Mouse (Mus musculus): ENCODE results near the gene Tnrc18. TPM values are rescaled to one million over a fixed set of nuclear protein-coding genes. Genes with fewer than 3 reads are reported as not detected.

Gene Tnrc18
- total and polyA plus RNA-seq, 3 experiments: 0.71 to 7.7 (median 5.2) TPM

DNA sequence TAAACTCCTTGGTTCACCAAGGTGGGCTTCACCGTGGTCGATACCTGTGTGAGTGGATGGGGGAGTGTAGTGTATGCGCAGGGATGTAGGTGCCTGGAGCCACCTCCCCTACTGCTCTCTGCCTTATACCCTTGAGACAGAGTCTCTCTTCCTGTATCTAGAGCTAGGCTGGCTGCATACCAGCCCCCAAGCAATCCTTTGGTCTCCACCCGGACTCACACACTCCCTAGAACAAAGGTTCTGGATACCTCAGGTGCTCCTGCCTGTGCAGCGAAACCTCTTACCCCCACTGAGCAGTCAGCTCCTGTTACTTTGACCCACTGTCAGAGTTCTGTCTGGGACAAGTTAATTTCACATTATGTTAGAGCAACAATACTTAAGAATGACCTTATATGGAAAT lies 8.2 kb upstream of the Tnrc18 start:
- peaks cover 36% of the 10 kb centered on the region for H3K27me3 ChIP-seq (replicated peaks)
- TF ChIP-seq PAX5 (IDR thresholded peaks at IDR 0.05; ENCODE audit: low read length): no peak
- no peak for TF ChIP-seq MXI1 (IDR thresholded peaks at IDR 0.05; ENCODE audit: low read depth, low read length)
- TF ChIP-seq CHD1 (IDR thresholded peaks at IDR 0.05; ENCODE audit: low read depth, low read length): no peak
- no peak for TF ChIP-seq MEF2A (IDR thresholded peaks at IDR 0.05; ENCODE audit: borderline replicate concordance, low read depth, low read length)
- TF ChIP-seq RCOR1 (conservative IDR thresholded peaks at IDR 0.05; ENCODE audit: low read depth, low read length): no peak
- no peak for TF ChIP-seq RAD21 (IDR thresholded peaks at IDR 0.05; ENCODE audit: low read depth, low read length)
- TF ChIP-seq POLR2AphosphoS2 (IDR thresholded peaks at IDR 0.05; ENCODE audit: low read depth, low read length): no peak
- no peak for TF ChIP-seq IRF4 (IDR thresholded peaks at IDR 0.05; ENCODE audit: low read depth, low read length)
- no peak for TF ChIP-seq MYC (IDR thresholded peaks at IDR 0.05; ENCODE audit: low read depth, low read length)
- TF ChIP-seq ZKSCAN1 (IDR thresholded peaks at IDR 0.05; ENCODE audit: borderline replicate concordance, low read depth, low read length): no peak
- no peak for TF ChIP-seq MAZ (IDR thresholded peaks at IDR 0.05; ENCODE audit: low read depth, low read length)
- no peak for TF ChIP-seq NRF1 (IDR thresholded peaks at IDR 0.05; ENCODE audit: low read depth, low read length)
- TF ChIP-seq SMC3 (IDR thresholded peaks at IDR 0.05; ENCODE audit: low read depth, low read length): no peak
- TF ChIP-seq SIN3A (IDR thresholded peaks at IDR 0.05; ENCODE audit: low read length): no peak
- no peak for TF ChIP-seq CHD2 (IDR thresholded peaks at IDR 0.05; ENCODE audit: low read length)
- no peak for TF ChIP-seq USF1 (IDR thresholded peaks at IDR 0.05; ENCODE audit: low read depth, low read length)
- no peak overlapping the region for H3K4me2 ChIP-seq (ENCODE audit: insufficient read depth, low read depth, poor library complexity, severe bottlenecking)
- dilution Hi-C loops (cut with MboI; ENCODE audit: extremely low pct_ligation_motif_present, extremely low pct_unique_long_range_greater_than_20kb, low sequenced_read_pairs): no loop called here
- peaks cover under 1% of the 10 kb centered on the region for H3K9me3 ChIP-seq (replicated peaks; ENCODE audit: low read length)
- DNase-seq (ENCODE audit: extremely low read depth): no peak
- H3K4me1 ChIP-seq (ENCODE audit: control insufficient read depth in 1 of 2, insufficient read depth in 2 of 2): no peaks in the 10 kb centered on the region
- H3K4me3 ChIP-seq (replicated peaks in 1 of 3; ENCODE audit: low read depth in 2 of 3, low read length in 2 of 3, poor library complexity in 1 of 3): no peak overlapping the region
- H3K79me2 ChIP-seq (replicated peaks; ENCODE audit: control insufficient read depth, extremely low read depth, insufficient read depth, poor library complexity, severe bottlenecking): no peaks in the 10 kb centered on the region
- no peak overlapping the region for H3K9ac ChIP-seq (ENCODE audit: insufficient read depth, low read depth)
- in situ Hi-C loops (cut with MboI; ENCODE audit: low pct_ligation_motif_present, low pct_unique_long_range_greater_than_20kb, low sequenced_read_pairs): no loop called here
- no peaks in the 10 kb centered on the region for H3K36me3 ChIP-seq (replicated peaks in 1 of 2; ENCODE audit: control insufficient read depth in 1 of 2, insufficient read depth in 1 of 2, low read length in 1 of 2)
- no peak overlapping the region for H3K27ac ChIP-seq (ENCODE audit: insufficient read depth, low read depth)

DNA sequence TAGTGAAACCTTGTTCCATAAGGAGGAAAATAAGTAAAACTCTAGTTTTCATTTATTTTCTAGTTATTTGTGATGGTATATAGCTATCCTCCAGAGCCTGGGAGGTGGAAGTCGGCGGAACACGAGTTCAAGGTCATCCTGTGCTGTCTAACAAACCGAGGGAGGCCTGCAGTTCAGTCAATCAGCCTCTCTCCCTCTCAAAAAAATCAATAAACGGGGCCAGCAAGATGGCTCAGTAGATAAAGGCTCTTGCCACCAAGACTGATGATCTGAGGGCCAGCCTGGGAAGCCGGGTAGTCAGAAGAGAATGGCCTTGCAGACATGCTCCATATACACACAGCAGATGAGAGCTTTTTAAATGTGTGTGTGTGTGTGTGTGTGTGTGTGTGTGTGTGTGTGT lies 6.6 kb upstream of the Tnrc18 start:
- DNase-seq (ENCODE audit: extremely low read depth): no peak
- Histone ChIP-seq H3K4me2 (ENCODE audit: insufficient read depth, low read depth, poor library complexity, severe bottlenecking) (no peak overlapping the region), H3K27me3 (replicated peaks) (peaks cover 50% of the 10 kb centered on the region), H3K79me2 (replicated peaks; ENCODE audit: control insufficient read depth, extremely low read depth, insufficient read depth, poor library complexity, severe bottlenecking) (no peaks in the 10 kb centered on the region), H3K9me3 (replicated peaks; ENCODE audit: low read length) (peaks cover 2% of the 10 kb centered on the region), H3K36me3 (replicated peaks in 1 of 2; ENCODE audit: control insufficient read depth in 1 of 2, insufficient read depth in 1 of 2, low read length in 1 of 2) (no peaks in the 10 kb centered on the region), H3K27ac (ENCODE audit: insufficient read depth, low read depth) (no peak overlapping the region), H3K4me3 (replicated peaks in 1 of 3; ENCODE audit: low read depth in 2 of 3, low read length in 2 of 3, poor library complexity in 1 of 3) (no peak overlapping the region), H3K4me1 (ENCODE audit: control insufficient read depth in 1 of 2, insufficient read depth in 2 of 2) (no peaks in the 10 kb centered on the region), H3K9ac (ENCODE audit: insufficient read depth, low read depth) (no peak overlapping the region)
- in situ Hi-C loops (cut with MboI; ENCODE audit: low pct_ligation_motif_present, low pct_unique_long_range_greater_than_20kb, low sequenced_read_pairs) (no loop called here), dilution Hi-C loops (cut with MboI; ENCODE audit: extremely low pct_ligation_motif_present, extremely low pct_unique_long_range_greater_than_20kb, low sequenced_read_pairs) (no loop called here)
- TF ChIP-seq USF1 (IDR thresholded peaks at IDR 0.05; ENCODE audit: low read depth, low read length) (no peak), IRF4 (IDR thresholded peaks at IDR 0.05; ENCODE audit: low read depth, low read length) (no peak), USF2 (conservative IDR thresholded peaks at IDR 0.05; ENCODE audit: low read depth, low read length) (no peak), ETS1 (conservative IDR thresholded peaks at IDR 0.05; ENCODE audit: low read depth, low read length) (no peak), E2F4 (IDR thresholded peaks at IDR 0.05; ENCODE audit: insufficient replicate concordance, low read depth, low read length) (no peak)

Measured in CH12.LX (cell line).